Mouse (Mus musculus): Measurements from ENCODE around the gene Supt5. TPM values are rescaled to one million over a fixed set of nuclear protein-coding genes. Genes with fewer than 3 reads are reported as not detected.

Gene Supt5
- total RNA-seq, 2 experiments from 2014 or later, result 52.8 to 54.3 TPM

GRCm38 (mm10) chr7:28301616-28302433 is 36.7 kb downstream of the Supt5 start, which contains the start of gene Dll3:
Gene Dll3, minus strand, starts transcription at chr7:28302238.
- no peak for DNase-seq

GRCm38 (mm10) chr7:28298837-28299625 is 39.5 kb downstream of the Supt5 start:
- no peak for DNase-seq

GRCm38 (mm10) chr7:28294481-28294880 is 44.1 kb downstream of the Supt5 start:
- no peak for DNase-seq

- DNase-seq, result no peak
Measured at GRCm38 (mm10) chr7:28290638-28291590, 47.6 kb downstream of the Supt5 start, which contains the start of gene Selenov. Gene Selenov, minus strand, starts transcription at chr7:28291186.

GRCm38 (mm10) chr7:28290165-28290564 is 48.4 kb downstream of the Supt5 start:
- no peak for DNase-seq

- DNase-seq, result no peak
Measured at GRCm38 (mm10) chr7:28280630-28281029, 57.9 kb downstream of the Supt5 start.

- no peak for DNase-seq
Measured at GRCm38 (mm10) chr7:28278279-28278652, 60.3 kb downstream of the Supt5 start.

- peak; percentile 90 for DNase-seq
Measured at GRCm38 (mm10) chr7:28277615-28278278, 60.8 kb downstream of the Supt5 start, which contains the start of gene Eid2b. Gene Eid2b, plus strand, starts transcription at chr7:28277739.

- no peak for DNase-seq
Measured at GRCm38 (mm10) chr7:28277237-28277614, 61.3 kb downstream of the Supt5 start.

GRCm38 (mm10) chr7:28271761-28272160 is 66.8 kb downstream of the Supt5 start:
- DNase-seq, result no peak

- no peak for DNase-seq
Measured at GRCm38 (mm10) chr7:28269355-28269754, 69.2 kb downstream of the Supt5 start.

GRCm38 (mm10) chr7:28268576-28268975 is 70.0 kb downstream of the Supt5 start:
- no peak for DNase-seq

- DNase-seq, result peak; percentile 30
Measured at GRCm38 (mm10) chr7:28268042-28268531, 70.5 kb downstream of the Supt5 start.

GRCm38 (mm10) chr7:28267129-28268041 is 71.2 kb downstream of the Supt5 start, which contains the start of gene Eid2:
Gene Eid2, plus strand, starts transcription at chr7:28267881.
- DNase-seq, result peak; percentile 57

GRCm38 (mm10) chr7:28265391-28265790 is 73.2 kb downstream of the Supt5 start:
- DNase-seq, result no peak
